Mouse (Mus musculus) urinary bladder, postnatal 14 days (tissue): ENCODE results near the gene Dlx6.
A peak's percentile ranks its signal among the peaks of the same experiment; 100 is the strongest.

Source experiments
- DNase-seq: peaks from one replicate; pipeline ENCODE4 v3.0.0; 2021; ENCODE audit warnings: low spot score

Dlx6 gene

GRCm38 (mm10) chr6:6877346-6877910 lies 14.3 kb downstream of the Dlx6 start:
- DNase-seq = no peak

- DNase-seq = no peak
Measured at GRCm38 (mm10) chr6:6877981-6878840, 15.1 kb downstream of the Dlx6 start.

GRCm38 (mm10) chr6:6878841-6879291 lies 15.7 kb downstream of the Dlx6 start:
- no peak for DNase-seq

- DNase-seq = no peak
Measured at GRCm38 (mm10) chr6:6879371-6880325, 16.5 kb downstream of the Dlx6 start.

GRCm38 (mm10) chr6:6880361-6881114 lies 17.4 kb downstream of the Dlx6 start:
- DNase-seq = no peak

- DNase-seq = no peak
Measured at GRCm38 (mm10) chr6:6881115-6881637, 18.0 kb downstream of the Dlx6 start.

GRCm38 (mm10) chr6:6881638-6882190 lies 18.6 kb downstream of the Dlx6 start, which contains the start of gene Dlx5:
TSS of gene Dlx5 (minus strand) at chr6:6882085.
- peak; percentile 48 for DNase-seq

GRCm38 (mm10) chr6:6882266-6882797 lies 19.2 kb downstream of the Dlx6 start:
- DNase-seq = no peak

- DNase-seq = peak; percentile 42
Measured at GRCm38 (mm10) chr6:6884897-6885296, 21.8 kb downstream of the Dlx6 start.

- no peak for DNase-seq
Measured at GRCm38 (mm10) chr6:6886225-6886624, 23.1 kb downstream of the Dlx6 start.

- DNase-seq = no peak
Measured at GRCm38 (mm10) chr6:6890047-6890446, 26.9 kb downstream of the Dlx6 start.

- peak; percentile 66 for DNase-seq
Measured at GRCm38 (mm10) chr6:6909586-6909985, 46.5 kb downstream of the Dlx6 start.

GRCm38 (mm10) chr6:6914304-6914703 lies 51.2 kb downstream of the Dlx6 start:
- no peak for DNase-seq

GRCm38 (mm10) chr6:6914849-6915525 lies 51.9 kb downstream of the Dlx6 start:
- peak; percentile 25 for DNase-seq

GRCm38 (mm10) chr6:6915526-6915915 lies 52.4 kb downstream of the Dlx6 start:
- no peak for DNase-seq

- DNase-seq = no peak
Measured at GRCm38 (mm10) chr6:6917334-6917733, 54.2 kb downstream of the Dlx6 start.
